Mouse (Mus musculus) bone marrow, adult 2 months (tissue): ENCODE results near the gene Fgfr2. TPM values are rescaled to one million over a fixed set of nuclear protein-coding genes. Genes with fewer than 3 reads are reported as not detected.

Source experiments
- H3K27ac ChIP-seq: fragments of 200-500 bp; 2 replicates; pipeline ENCODE4 v1.5.1; 2012; ENCODE audit warnings: low read depth, mild to moderate bottlenecking, control low read depth, inconsistent platforms, low read length; ENCODE audit not compliant: control insufficient read depth, poor library complexity, insufficient read depth
- H3K4me1 ChIP-seq: fragments of 200-500 bp; 2 replicates; pipeline ENCODE4 v1.6.1; 2011; ENCODE audit warnings: low read length; ENCODE audit not compliant: control insufficient read depth, insufficient read depth
- H3K4me3 ChIP-seq: fragments of 200-500 bp; replicated peaks from 2 replicates; pipeline ENCODE3; 2011; ENCODE audit warnings: mild to moderate bottlenecking, low read depth, low read length, control low read depth; ENCODE audit not compliant: control insufficient read depth
- CTCF ChIP-seq: fragments of 200-500 bp; IDR thresholded peaks from 2 replicates; pipeline ENCODE4 v1.5.1; 2011; ENCODE audit warnings: low read length, control low read depth; ENCODE audit not compliant: control insufficient read depth, insufficient read depth
- POLR2A ChIP-seq: fragments of 200-500 bp; IDR thresholded peaks from 2 replicates; pipeline ENCODE4 v1.6.1; 2011; ENCODE audit warnings: low read depth, mild to moderate bottlenecking, control low read depth, low read length, borderline replicate concordance; ENCODE audit not compliant: control insufficient read depth
- WGBS: fragments of 180-500 bp; shearing (Covaris S2); methylation state at CpG from one replicate; pipeline ENCODE4 v1.1.7; 2018; 5-methylcytosine and 5-hydroxymethylcytosine counted together
- polyA plus RNA-seq: library from polyadenylated mRNA; stranded (reverse); fragments of >200 nt; gene quantifications from 2 replicates; pipeline ENCODE4 v1.2.4, GENCODE M21; 2011; ENCODE audit warnings: low replicate concordance; ENCODE audit not compliant: missing spikeins, insufficient read depth, insufficient read length

The Fgfr2 gene
- polyA plus RNA-seq, 1 experiment: 8.2 TPM

DNA sequence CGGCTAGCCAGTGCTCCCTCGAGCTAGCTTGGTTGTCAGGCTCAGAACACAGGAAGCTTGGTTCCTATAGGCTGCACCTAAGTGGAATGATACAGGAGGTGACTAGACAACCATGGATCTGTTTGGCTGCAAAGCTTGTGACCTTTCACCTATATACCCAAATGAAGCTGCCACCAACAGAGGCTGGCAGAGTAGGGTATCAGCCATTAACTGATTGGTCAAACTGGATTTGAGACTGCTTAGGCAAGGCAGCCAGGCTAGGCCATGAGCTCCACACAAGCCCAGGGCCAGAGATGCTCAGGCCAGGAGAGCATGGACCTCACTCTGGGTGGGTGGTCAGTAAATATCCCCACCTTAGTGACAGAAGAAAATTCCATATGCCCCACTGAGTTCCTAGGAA lies 840.6 kb downstream of the Fgfr2 start:
- WGBS: 80% methylated on average over 2 of the region's 2 CpGs
- Histone ChIP-seq H3K4me3 (no peak overlapping the region), H3K27ac (no peak overlapping the region), H3K4me1 (peaks cover 6% of the 10 kb centered on the region)
- TF ChIP-seq CTCF: no peak
- TF ChIP-seq POLR2A: no peak

DNA sequence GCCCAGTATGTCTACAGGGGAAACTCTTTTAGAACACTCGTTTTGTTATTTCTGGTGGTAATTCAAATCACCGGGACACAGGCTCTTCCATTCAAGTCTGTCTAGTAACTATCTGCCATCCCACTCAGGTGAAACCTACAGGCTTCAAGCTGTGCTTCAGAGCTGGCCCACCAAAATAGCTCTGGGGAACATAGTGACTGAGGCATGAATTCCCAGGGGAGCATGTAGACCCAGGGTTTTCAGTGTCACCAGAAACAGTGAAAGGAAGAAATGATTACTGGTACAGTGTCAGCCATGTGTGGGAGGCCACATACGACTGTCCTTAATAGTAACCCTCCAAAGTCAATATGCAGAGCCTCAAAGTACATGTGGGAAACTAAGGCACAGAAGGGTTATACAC lies 841.0 kb downstream of the Fgfr2 start:
- WGBS: 68% methylated on average over 3 of the region's 3 CpGs
- Histone ChIP-seq H3K4me1 (peaks cover 6% of the 10 kb centered on the region), H3K4me3 (no peak overlapping the region), H3K27ac (no peak overlapping the region)
- no peak for TF ChIP-seq CTCF
- no peak for TF ChIP-seq POLR2A

DNA sequence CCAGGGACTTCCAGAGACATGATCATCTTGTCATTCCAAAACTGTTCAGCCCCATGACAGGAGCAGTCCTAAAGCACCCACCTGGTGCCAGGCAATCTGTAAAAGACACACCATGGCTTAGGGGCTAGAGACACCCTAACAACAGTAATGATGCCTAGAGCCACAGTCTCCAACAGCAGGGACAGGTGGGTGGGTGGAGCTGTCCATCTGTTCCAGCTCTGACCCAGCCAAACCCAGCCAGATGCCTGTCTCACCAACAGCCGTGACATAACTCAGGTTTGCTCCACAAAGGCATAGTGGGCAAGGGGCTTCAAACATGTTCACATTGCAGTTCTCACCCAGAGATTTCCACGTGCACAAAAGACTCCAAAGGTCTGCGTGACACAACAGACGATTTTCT lies 841.4 kb downstream of the Fgfr2 start:
- TF ChIP-seq CTCF (no peak), POLR2A (no peak)
- Histone ChIP-seq H3K4me1 (peaks cover 6% of the 10 kb centered on the region), H3K27ac (no peak overlapping the region), H3K4me3 (no peak overlapping the region)
- WGBS: 72% methylated on average over 4 of the region's 4 CpGs

DNA sequence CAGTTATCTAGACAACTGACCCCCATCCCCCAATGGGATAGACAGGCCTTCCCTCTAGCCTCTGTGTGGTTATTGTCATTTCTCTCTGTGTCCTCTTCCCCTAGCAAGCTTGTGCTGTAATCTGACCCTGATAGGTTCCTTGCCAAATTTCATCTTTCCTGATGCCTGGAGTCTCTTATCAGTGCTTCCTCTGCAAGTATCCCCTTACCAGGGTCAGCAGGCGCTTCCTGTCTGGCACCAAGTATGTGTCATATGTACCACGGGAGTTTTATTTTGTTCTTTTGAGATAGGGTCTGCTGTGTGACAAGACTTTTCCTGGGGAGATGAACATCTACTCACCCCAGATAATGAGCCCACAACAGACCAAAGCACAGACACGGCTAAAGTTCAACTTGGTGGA lies 844.5 kb downstream of the Fgfr2 start:
- 45% methylated on average over 3 of the region's 3 CpGs for WGBS
- Histone ChIP-seq H3K4me3 (no peak overlapping the region), H3K27ac (no peak overlapping the region), H3K4me1 (peaks cover 6% of the 10 kb centered on the region)
- no peak for TF ChIP-seq POLR2A
- no peak for TF ChIP-seq CTCF

DNA sequence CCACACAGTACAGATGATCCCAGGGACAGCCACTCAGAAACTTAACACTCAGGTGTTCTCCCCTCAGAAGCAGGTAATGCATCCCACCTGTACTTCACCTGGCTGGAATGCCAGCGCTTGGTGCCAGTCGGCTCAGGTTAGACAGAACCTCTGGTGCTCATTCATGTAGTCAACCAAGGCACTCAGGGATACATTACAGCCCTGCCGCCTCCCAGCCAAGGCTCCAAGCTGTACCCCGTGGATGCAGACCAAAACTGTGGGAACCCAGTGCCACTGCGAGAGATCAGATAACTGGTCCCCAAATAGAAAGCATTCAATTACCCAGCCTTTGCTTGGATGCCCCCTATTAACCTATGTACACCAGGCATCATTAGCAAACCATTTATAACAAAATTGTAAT lies 846.9 kb downstream of the Fgfr2 start:
- no peak overlapping the region for H3K4me3 ChIP-seq
- H3K4me1 ChIP-seq: no peaks in the 10 kb centered on the region
- TF ChIP-seq POLR2A (no peak), CTCF (no peak)
- no peak overlapping the region for H3K27ac ChIP-seq
- 88% methylated on average over 5 of the region's 5 CpGs for WGBS

DNA sequence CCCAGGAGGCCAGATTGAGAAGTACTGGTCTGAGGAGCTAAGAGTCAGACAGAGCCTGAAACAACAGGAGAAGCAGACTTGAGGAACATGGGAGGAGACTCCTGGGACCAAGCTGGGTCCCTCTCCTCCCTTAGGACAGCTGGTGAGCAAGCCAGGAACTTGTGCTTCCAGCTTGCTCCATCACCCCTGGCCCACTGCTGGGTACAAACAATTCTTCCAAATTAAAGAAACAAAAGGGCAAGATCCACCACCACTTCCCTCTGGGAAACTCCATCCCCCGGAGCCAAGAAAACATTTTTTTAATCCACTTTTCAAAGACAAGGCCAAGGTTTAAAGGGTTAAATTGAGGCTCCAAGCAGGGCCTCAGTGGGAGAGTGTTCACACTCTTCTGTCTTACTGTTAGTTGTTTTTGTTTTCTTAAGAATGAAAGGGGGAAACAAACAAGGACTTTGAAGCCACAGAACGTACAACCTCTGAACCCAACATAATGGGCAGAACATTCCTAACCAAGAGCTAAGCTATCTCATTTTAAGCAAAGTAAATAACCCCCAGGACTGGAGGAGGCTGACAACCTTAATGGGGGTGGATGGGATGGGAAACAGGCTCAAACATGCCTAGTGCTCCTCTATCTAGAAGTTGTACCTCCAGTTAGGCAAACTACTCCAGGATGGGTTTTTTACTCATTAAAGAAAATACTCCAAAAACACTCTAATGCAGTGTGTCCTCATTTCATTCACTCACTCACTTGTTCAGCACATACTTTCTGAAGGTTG lies 849.2 kb downstream of the Fgfr2 start:
- Histone ChIP-seq H3K4me1 (no peaks in the 10 kb centered on the region), H3K27ac (no peak overlapping the region), H3K4me3 (no peak overlapping the region)
- 78% methylated on average over 2 of the region's 2 CpGs for WGBS
- TF ChIP-seq CTCF (no peak), POLR2A (no peak)

DNA sequence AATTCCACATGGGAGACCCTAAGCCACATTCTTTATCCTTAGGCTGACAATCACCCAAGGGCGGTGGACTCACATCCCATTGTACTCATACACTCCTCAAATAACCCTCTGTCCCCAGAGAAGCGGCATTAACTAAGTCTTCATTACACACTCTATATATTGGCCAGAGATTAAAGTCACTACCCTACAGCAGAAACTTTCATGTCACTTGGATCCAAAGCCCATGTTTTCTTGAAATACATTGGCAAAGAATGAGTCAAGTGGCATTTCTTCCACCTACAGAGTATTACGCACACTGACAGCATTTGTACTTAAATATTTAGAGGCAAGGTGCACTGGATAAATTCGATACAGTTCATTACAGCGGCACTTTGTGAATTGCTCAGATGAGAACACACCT lies 850.2 kb downstream of the Fgfr2 start:
- no peak for TF ChIP-seq CTCF
- no peak for TF ChIP-seq POLR2A
- Histone ChIP-seq H3K4me1 (no peaks in the 10 kb centered on the region), H3K27ac (no peak overlapping the region), H3K4me3 (no peak overlapping the region)
- 92% methylated on average over 5 of the region's 5 CpGs for WGBS

GRCm38 (mm10) chr7:132270364-132270763 lies 852.8 kb downstream of the Fgfr2 start:
- Histone ChIP-seq H3K27ac (no peak overlapping the region), H3K4me3 (no peak overlapping the region), H3K4me1 (no peaks in the 10 kb centered on the region)
- no peak for TF ChIP-seq POLR2A
- TF ChIP-seq CTCF: no peak
- WGBS: 86% methylated on average over 8 of the region's 8 CpGs

- H3K4me1 ChIP-seq: no peaks in the 10 kb centered on the region
- TF ChIP-seq POLR2A (no peak), CTCF (no peak)
- H3K27ac ChIP-seq: no peak overlapping the region
- WGBS: 88% methylated on average over 3 of the region's 3 CpGs
- H3K4me3 ChIP-seq: no peak overlapping the region
Measured at GRCm38 (mm10) chr7:132269661-132270060, 853.5 kb downstream of the Fgfr2 start.
